ENCODE assay signal across 9 mouse cellular contexts in the genomic region with DNA sequence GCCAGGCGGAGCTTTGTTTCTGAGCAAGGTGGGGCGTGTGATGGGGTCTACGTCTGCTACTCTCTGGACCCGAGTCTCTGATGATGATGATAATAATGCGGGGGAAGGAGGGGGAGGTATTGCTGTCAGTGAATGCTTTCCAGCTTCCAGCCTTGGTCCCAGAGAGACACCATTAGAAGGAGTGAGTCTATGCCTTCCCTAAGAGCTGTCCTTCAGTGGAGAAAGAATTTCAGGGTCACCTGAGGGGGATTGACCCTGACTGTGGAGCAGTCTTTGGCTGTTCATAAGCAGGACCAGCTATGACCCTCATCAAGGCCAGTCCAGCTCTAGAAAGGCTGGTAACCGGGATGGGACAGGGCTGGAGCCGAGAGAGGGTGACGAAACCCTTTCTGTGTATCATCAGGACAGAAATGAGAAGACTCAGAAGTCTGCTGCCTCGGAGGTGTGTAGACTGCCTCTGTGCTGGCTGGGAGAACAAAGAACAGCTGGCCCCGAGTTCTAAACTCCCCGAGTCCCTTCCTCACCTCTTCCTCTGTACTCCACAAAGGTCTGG. TPM values are rescaled to one million over a fixed set of nuclear protein-coding genes. Genes with fewer than 3 reads are reported as not detected.
DNase-seq lines count a peak whose midpoint lies in the region; ATAC-seq lines count a peak whose summit lies in the region.
"Had no signal": no experiment of that assay in that cellular context is flagged by ENCODE, and none has a peak within 500 bp of the region (broad histone marks: within the 10 kb centered on the region; RNA-seq: fewer than 3 reads in every experiment).

No protein-coding gene starts in this region.

- 45% methylated on average over 11 of the region's 11 CpGs for WGBS in limb, embryonic 15.5 days
- 42% methylated on average over 11 of the region's 11 CpGs for WGBS in stomach, embryonic 16.5 days

- H3K4me3 ChIP-seq in megakaryocyte, embryonic 14.5 days (replicated peaks): peak overlapping the region; percentile 89
- H3K4me3 ChIP-seq in limb, embryonic 15.5 days: peak overlapping the region; percentile 50
- peak overlapping the region; percentile 58 for H3K4me3 ChIP-seq in stomach, embryonic 16.5 days (replicated peaks; ENCODE audit: low read length)

- H3K4me1 ChIP-seq in megakaryocyte, embryonic 14.5 days: peaks cover 10% of the 10 kb centered on the region
- H3K4me1 ChIP-seq in limb, embryonic 15.5 days: peaks cover 13% of the 10 kb centered on the region
- peaks cover 10% of the 10 kb centered on the region; the same call in 1 of the 2 replicates for H3K4me1 ChIP-seq in stomach, embryonic 16.5 days (ENCODE audit: control insufficient read depth, insufficient read depth, low read length)

- H3K36me3 ChIP-seq in megakaryocyte, embryonic 14.5 days (replicated peaks; ENCODE audit: low read length): no peaks in the 10 kb centered on the region
- H3K36me3 ChIP-seq in limb, embryonic 15.5 days: no peaks in the 10 kb centered on the region
- H3K36me3 ChIP-seq in stomach, embryonic 16.5 days (ENCODE audit: control insufficient read depth, insufficient read depth, low read length): no peaks in the 10 kb centered on the region

- peak overlapping the region; percentile 97 for H3K4me2 ChIP-seq in limb, embryonic 15.5 days
- H3K4me2 ChIP-seq in stomach, embryonic 16.5 days (ENCODE audit: low read depth, low read length): peak overlapping the region; percentile 78

- H3K9ac ChIP-seq in limb, embryonic 15.5 days: peak overlapping the region; percentile 31
- peak overlapping the region; percentile 73 for H3K9ac ChIP-seq in stomach, embryonic 16.5 days (ENCODE audit: low read length)

- peak; percentile 76 for DNase-seq in adrenal gland, adult 2 months
- no peak for DNase-seq in adrenal gland, postnatal 4 days (ENCODE audit: low spot score in 2 of 2)
- no peak for DNase-seq in ovary, adult 18-20 months (ENCODE audit: low spot score)
- no peak for DNase-seq in gastrocnemius, postnatal 36 days

- ATAC-seq in megakaryocyte, adult 5-6 weeks (ENCODE audit: poor library complexity, severe bottlenecking): no peak
- ATAC-seq in limb, embryonic 15.5 days (ENCODE audit: insufficient number of reproducible peaks, low FRiP score, low TSS enrichment, low read depth): no peak
- ATAC-seq in stomach, embryonic 16.5 days (ENCODE audit: insufficient read depth, low FRiP score): no peak

- no peak overlapping the region for H3K27ac ChIP-seq in limb, embryonic 15.5 days
- peak overlapping the region; percentile 44; the same call in 1 of the 2 replicates for H3K27ac ChIP-seq in stomach, embryonic 16.5 days (ENCODE audit: low read length)
- H3K27ac ChIP-seq: macrophage had no signal

- intact Hi-C loops in gastrocnemius, postnatal 36 days (cut with DNase I): no loop called here

- H3K27me3 ChIP-seq in megakaryocyte, embryonic 14.5 days (replicated peaks): peaks cover 61% of the 10 kb centered on the region
- H3K27me3 ChIP-seq in limb, embryonic 15.5 days: peaks cover 33% of the 10 kb centered on the region
- no peaks in the 10 kb centered on the region for H3K27me3 ChIP-seq in stomach, embryonic 16.5 days (ENCODE audit: control insufficient read depth, insufficient read depth, low read length)

- H3K9me3 ChIP-seq in megakaryocyte, embryonic 14.5 days: peaks cover 4% of the 10 kb centered on the region; the same call in 1 of the 2 replicates
- H3K9me3 ChIP-seq in limb, embryonic 15.5 days: no peaks in the 10 kb centered on the region
- no peaks in the 10 kb centered on the region for H3K9me3 ChIP-seq in stomach, embryonic 16.5 days (replicated peaks; ENCODE audit: control insufficient read depth, low read length)

RNA-seq across cellular contexts. Expression of a gene that starts 0.4 kb away (rescaled TPM):
- 10 to 100 TPM; 33.6 to 39.9 TPM for total RNA-seq in adrenal gland, adult 2 months (2021)
- polyA plus RNA-seq in adrenal gland, adult 2 months (2012; rRNA removed): 15.8 and 20.5 TPM in 2 replicates
- 10 to 100 TPM; 50.9 to 59.8 TPM for total RNA-seq in adrenal gland, postnatal 4 days (2021)
- polyA plus RNA-seq in megakaryocyte, embryonic 14.5 days (2012; ENCODE audit: insufficient read depth, low replicate concordance): 0.17 TPM in 1 of 2 replicates, not detected in the other
- total RNA-seq in megakaryocyte, adult 5-6 weeks (2015): 1.7 and 3.6 TPM in 2 replicates
- 2.6 and 3.2 TPM in 2 replicates for total RNA-seq in megakaryocyte, adult 5-6 weeks (2017)
- polyA plus RNA-seq in limb, embryonic 15.5 days (2015; fragmentation: Nextera tagmentation; extraction: Ambion mirVana): 105 and 116 TPM in 2 replicates
- polyA plus RNA-seq in stomach, embryonic 16.5 days (2015; fragmentation: Nextera tagmentation; extraction: Ambion mirVana): 66.5 and 85.4 TPM in 2 replicates
- 10 to 100 TPM; 36.3 to 52.0 TPM for total RNA-seq in gastrocnemius, postnatal 36 days (2021)

RNA-seq across cellular contexts. Expression of a gene that starts 45.4 kb away (rescaled TPM):
- total RNA-seq in adrenal gland, adult 2 months (2021): 10 to 100 TPM; 19.4 to 20.6 TPM
- 9.6 and 10.6 TPM in 2 replicates for polyA plus RNA-seq in adrenal gland, adult 2 months (2012; rRNA removed)
- total RNA-seq in adrenal gland, postnatal 4 days (2021): 10 to 100 TPM; 28.6 to 30.0 TPM
- 2.9 TPM in 2 replicates for polyA plus RNA-seq in megakaryocyte, embryonic 14.5 days (2012; ENCODE audit: insufficient read depth, low replicate concordance)
- total RNA-seq in megakaryocyte, adult 5-6 weeks (2015): 28.7 and 29.0 TPM in 2 replicates
- 18.4 and 18.8 TPM in 2 replicates for total RNA-seq in megakaryocyte, adult 5-6 weeks (2017)
- 13.3 and 17.4 TPM in 2 replicates for polyA plus RNA-seq in limb, embryonic 15.5 days (2015; fragmentation: Nextera tagmentation; extraction: Ambion mirVana)
- 11.6 and 12.4 TPM in 2 replicates for polyA plus RNA-seq in stomach, embryonic 16.5 days (2015; fragmentation: Nextera tagmentation; extraction: Ambion mirVana)
- total RNA-seq in gastrocnemius, postnatal 36 days (2021): 10 to 100 TPM in 1 of 2 experiments, 1 to 10 TPM in 1; 9.6 to 11.8 TPM

Comparison
In these comparisons a context has a peak if more than half of its experiments do, and no peak if none do; other contexts are left out.
1. RNA of a gene that starts 0.4 kb away (total RNA-seq): 50.9 to 59.8 TPM in adrenal gland, postnatal 4 days, 36.3 to 52.0 TPM in gastrocnemius, postnatal 36 days and 33.6 to 39.9 TPM in adrenal gland, adult 2 months; 1.7 to 3.6 TPM in megakaryocyte, adult 5-6 weeks; every median in the first group is over 4 times any median in the second.
2. Peak in every context shown above with its lines, with median percentiles within 50 percentile points of each other: H3K4me3 ChIP-seq.